Mouse (Mus musculus) central nervous system, embryonic 18 days (tissue): ENCODE data around the gene Hnrnpa2b1. TPM values are rescaled to one million over a fixed set of nuclear protein-coding genes. Genes with fewer than 3 reads are reported as not detected.

Source experiments
- polyA plus RNA-seq: library from polyadenylated mRNA; depleted of rRNA; stranded (reverse); fragments of >200 nt; gene quantifications from 2 replicates; pipeline ENCODE4 v1.2.3, GENCODE M21; 2012; rRNA removed

The Hnrnpa2b1 gene
- polyA plus RNA-seq = 1,232 and 1,287 TPM in 2 replicates

DNA sequence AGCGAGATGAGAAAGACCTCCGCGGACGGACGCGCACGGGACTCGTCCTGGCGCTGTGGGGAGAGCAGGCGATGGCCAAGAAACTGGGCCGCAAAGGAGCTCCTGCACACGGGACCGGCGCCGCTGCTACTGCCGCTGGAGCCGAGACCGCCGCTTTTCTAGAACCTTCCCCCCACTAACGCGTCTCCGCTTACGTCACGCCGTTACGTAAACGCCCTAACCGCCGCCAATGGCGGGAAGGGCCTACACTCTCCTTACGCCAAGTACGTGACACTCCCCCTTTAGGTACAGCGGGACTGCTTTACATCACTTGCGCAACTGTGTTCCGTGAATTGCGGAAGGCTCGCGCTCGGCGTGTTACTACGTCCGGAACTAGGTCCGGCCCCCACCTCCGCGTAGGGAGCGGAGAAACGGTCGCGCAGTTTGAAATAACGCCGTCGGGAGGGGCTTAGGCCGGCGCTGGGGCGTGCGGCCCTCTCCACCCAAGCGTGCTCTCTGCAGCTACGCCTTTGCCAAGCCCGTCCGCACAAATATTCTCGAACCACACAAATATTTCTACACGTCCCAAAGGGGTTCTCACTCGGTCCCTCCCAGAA lies at the start of gene Hnrnpa2b1:
Gene Hnrnpa2b1, minus strand, starts transcription at position 180 of the 596 bp plus-strand sequence.

GRCm38 (mm10) chr6:51470311-51471178 lies 851 bp upstream of the Hnrnpa2b1 start, which contains the start of gene Cbx3:
Cbx3 (plus strand) TSS chr6:51470360.

GRCm38 (mm10) chr6:51432535-51433397 lies 36.9 kb downstream of the Hnrnpa2b1 start, which contains the start of gene Nfe2l3:
Nfe2l3 (plus strand) TSS chr6:51432670.

Other genes with a start within 250 kb of the Hnrnpa2b1 start
- 14.9 and 16.5 TPM in 2 replicates for gene Nfe2l3, start 37.2 kb downstream of the Hnrnpa2b1 start, polyA plus RNA-seq
- 152 and 153 TPM in 2 replicates for gene Cbx3, start 466 bp upstream of the Hnrnpa2b1 start, polyA plus RNA-seq
- 34.8 and 34.9 TPM in 2 replicates for gene Snx10, start 54.0 kb upstream of the Hnrnpa2b1 start, polyA plus RNA-seq